Mouse (Mus musculus): ENCODE data around the gene Abcc4.

GRCm38 (mm10) chr14:118662625-118663276 is 43.3 kb downstream of the Abcc4 start:
- TF ChIP-seq CTCF (IDR thresholded peaks at IDR 0.05; ENCODE audit: borderline replicate concordance, insufficient read depth, low read depth, low read length): no peak
- no peak for TF ChIP-seq POLR2A (IDR thresholded peaks at IDR 0.05; ENCODE audit: borderline replicate concordance, insufficient read depth, low read length)

Measured in cerebellum, adult 2 months (tissue).